Mouse (Mus musculus) frontal cortex, adult (tissue): ENCODE data around the gene Camk2d.

Experiments used
- ATAC-seq: cut with Nextera tagmentation; 2 replicates; pipeline ENCODE4 v1.9.2; 2017; ENCODE audit warnings: mild to moderate bottlenecking, moderate library complexity, mixed read lengths; ENCODE audit not compliant: low TSS enrichment

Gene Camk2d

GRCm38 (mm10) chr3:126596086-126596485 is at the start of gene Camk2d:
TSS of gene Camk2d (plus strand) at chr3:126596302.
- peak; percentile 79 for ATAC-seq

GRCm38 (mm10) chr3:126547941-126548340 is 48.2 kb upstream of the Camk2d start:
- no peak for ATAC-seq

GRCm38 (mm10) chr3:126563646-126564045 is 32.5 kb upstream of the Camk2d start:
- no peak for ATAC-seq

GRCm38 (mm10) chr3:126570628-126571027 is 25.5 kb upstream of the Camk2d start:
- no peak for ATAC-seq

GRCm38 (mm10) chr3:126572915-126573314 is 23.2 kb upstream of the Camk2d start:
- ATAC-seq = no peak

GRCm38 (mm10) chr3:126575927-126576326 is 20.2 kb upstream of the Camk2d start:
- ATAC-seq = no peak

GRCm38 (mm10) chr3:126586134-126586533 is 10.0 kb upstream of the Camk2d start:
- peak; percentile 57; the same call in 1 of the 2 replicates for ATAC-seq

- no peak for ATAC-seq
These were observed 8.6 kb upstream of the Camk2d start for GRCm38 (mm10) chr3:126587477-126587876.

GRCm38 (mm10) chr3:126589556-126589955 is 6.5 kb upstream of the Camk2d start:
- ATAC-seq = no peak

GRCm38 (mm10) chr3:126595456-126595855 is 646 bp upstream of the Camk2d start:
- no peak for ATAC-seq

GRCm38 (mm10) chr3:126596491-126597160 is 524 bp downstream of the Camk2d start:
- ATAC-seq = peak; percentile 74

GRCm38 (mm10) chr3:126597161-126597595 is 1.1 kb downstream of the Camk2d start:
- ATAC-seq = peak; percentile 44

GRCm38 (mm10) chr3:126597596-126598328 is 1.7 kb downstream of the Camk2d start:
- peak; percentile 10 for ATAC-seq

- no peak for ATAC-seq
These were observed 2.2 kb downstream of the Camk2d start for GRCm38 (mm10) chr3:126598329-126598676.

- ATAC-seq = no peak
These were observed 2.8 kb downstream of the Camk2d start for GRCm38 (mm10) chr3:126598881-126599280.

GRCm38 (mm10) chr3:126599335-126599734 is 3.2 kb downstream of the Camk2d start:
- ATAC-seq = no peak

GRCm38 (mm10) chr3:126599936-126600335 is 3.8 kb downstream of the Camk2d start:
- ATAC-seq = no peak

- ATAC-seq = peak; percentile 85
These were observed 6.7 kb downstream of the Camk2d start for GRCm38 (mm10) chr3:126602772-126603171.

GRCm38 (mm10) chr3:126604656-126605434 is 8.7 kb downstream of the Camk2d start:
- no peak for ATAC-seq

GRCm38 (mm10) chr3:126609310-126609709 is 13.2 kb downstream of the Camk2d start:
- ATAC-seq = no peak

GRCm38 (mm10) chr3:126609795-126610451 is 13.8 kb downstream of the Camk2d start:
- no peak for ATAC-seq

- ATAC-seq = no peak
These were observed 15.5 kb downstream of the Camk2d start for GRCm38 (mm10) chr3:126611624-126612023.
